Mouse (Mus musculus): ENCODE measurements around the gene Zfp277. TPM values are rescaled to one million over a fixed set of nuclear protein-coding genes. Genes with fewer than 3 reads are reported as not detected.

Gene Zfp277
- polyA plus RNA-seq, 1 experiment from 2014 or later, result 27.9 TPM

- DNase-seq (ENCODE audit: low spot score), result peak; percentile 35
Measured at GRCm38 (mm10) chr12:40446450-40447381, 1.0 kb upstream of the Zfp277 start.

GRCm38 (mm10) chr12:40445206-40445605, 496 bp downstream of the Zfp277 start:
- no peak for DNase-seq (ENCODE audit: low spot score)

GRCm38 (mm10) chr12:40438049-40438448, 7.7 kb downstream of the Zfp277 start:
- no peak for DNase-seq (ENCODE audit: low spot score)

- no peak for DNase-seq (ENCODE audit: low spot score)
Measured at GRCm38 (mm10) chr12:40434101-40434500, 11.6 kb downstream of the Zfp277 start.

- DNase-seq (ENCODE audit: low spot score), result no peak
Measured at GRCm38 (mm10) chr12:40431075-40431474, 14.6 kb downstream of the Zfp277 start.

- DNase-seq (ENCODE audit: low spot score), result no peak
Measured at GRCm38 (mm10) chr12:40429976-40430375, 15.7 kb downstream of the Zfp277 start.

GRCm38 (mm10) chr12:40427606-40428005, 18.1 kb downstream of the Zfp277 start:
- no peak for DNase-seq (ENCODE audit: low spot score)

- no peak for DNase-seq (ENCODE audit: low spot score)
Measured at GRCm38 (mm10) chr12:40424991-40425390, 20.7 kb downstream of the Zfp277 start.

GRCm38 (mm10) chr12:40417257-40417656, 28.4 kb downstream of the Zfp277 start:
- DNase-seq (ENCODE audit: low spot score), result no peak

GRCm38 (mm10) chr12:40415312-40415925, 30.3 kb downstream of the Zfp277 start:
- DNase-seq (ENCODE audit: low spot score), result no peak

GRCm38 (mm10) chr12:40414682-40415311, 30.9 kb downstream of the Zfp277 start:
- DNase-seq (ENCODE audit: low spot score), result no peak

GRCm38 (mm10) chr12:40399812-40400211, 45.9 kb downstream of the Zfp277 start:
- DNase-seq (ENCODE audit: low spot score), result no peak

- DNase-seq (ENCODE audit: low spot score), result no peak
Measured at GRCm38 (mm10) chr12:40399386-40399785, 46.3 kb downstream of the Zfp277 start.

- no peak for DNase-seq (ENCODE audit: low spot score)
Measured at GRCm38 (mm10) chr12:40398916-40399315, 46.8 kb downstream of the Zfp277 start.

- no peak for DNase-seq (ENCODE audit: low spot score)
Measured at GRCm38 (mm10) chr12:40392869-40393268, 52.8 kb downstream of the Zfp277 start.

- DNase-seq (ENCODE audit: low spot score), result no peak
Measured at GRCm38 (mm10) chr12:40391262-40391661, 54.4 kb downstream of the Zfp277 start.

GRCm38 (mm10) chr12:40387786-40388185, 57.9 kb downstream of the Zfp277 start:
- DNase-seq (ENCODE audit: low spot score), result no peak

GRCm38 (mm10) chr12:40385301-40385700, 60.4 kb downstream of the Zfp277 start:
- no peak for DNase-seq (ENCODE audit: low spot score)

GRCm38 (mm10) chr12:40383718-40384117, 62.0 kb downstream of the Zfp277 start:
- no peak for DNase-seq (ENCODE audit: low spot score)

- DNase-seq (ENCODE audit: low spot score), result no peak
Measured at GRCm38 (mm10) chr12:40382539-40382938, 63.2 kb downstream of the Zfp277 start.

GRCm38 (mm10) chr12:40381824-40382223, 63.9 kb downstream of the Zfp277 start:
- DNase-seq (ENCODE audit: low spot score), result no peak

- DNase-seq (ENCODE audit: low spot score), result no peak
Measured at GRCm38 (mm10) chr12:40381173-40381801, 64.4 kb downstream of the Zfp277 start.
